Mouse (Mus musculus) spleen, adult 2 months (tissue): ENCODE results near the gene Gm973.

ENCODE experiments used
- CTCF ChIP-seq: fragments of 200-500 bp; IDR thresholded peaks from 2 replicates; pipeline ENCODE4 v1.5.1; 2011; ENCODE audit warnings: mild to moderate bottlenecking, inconsistent platforms; ENCODE audit not compliant: insufficient read depth, insufficient read length, insufficient replicate concordance; ENCODE audit errors: extremely low read depth
- POLR2A ChIP-seq: fragments of 200-500 bp; IDR thresholded peaks from 2 replicates; pipeline ENCODE4 v1.6.1; 2011; ENCODE audit warnings: low read depth, low read length, inconsistent platforms

GRCm38 (mm10) chr1:59550996-59551395 lies 34.9 kb downstream of the Gm973 start:
- TF ChIP-seq CTCF (no peak), POLR2A (no peak)
